Mouse (Mus musculus): ENCODE measurements at regions not wholly inside any gene's neighbourhood (a gene's known extent, or its start where the extent isn't known, plus 50 kb on each side); places are given as distances from the start of the nearest gene placed in this dataset.

GRCm38 (mm10) chr1:88945868-88946267 lies 124.3 kb upstream of the Sh3bp4 start:
- Histone ChIP-seq H3K27me3 (replicated peaks; ENCODE audit: control insufficient read depth, insufficient read depth, low read length) (no peaks in the 10 kb centered on the region), H3K9ac (ENCODE audit: low read length) (no peak overlapping the region), H3K4me2 (ENCODE audit: low read length) (no peak overlapping the region), H3K36me3 (ENCODE audit: control insufficient read depth, insufficient read depth, low read length) (no peaks in the 10 kb centered on the region), H3K4me3 (ENCODE audit: low read depth, low read length) (no peak overlapping the region), H3K9me3 (ENCODE audit: control insufficient read depth, low read length) (peaks cover 8% of the 10 kb centered on the region; the same call in 1 of the 2 replicates), H3K4me1 (replicated peaks; ENCODE audit: control insufficient read depth, insufficient read depth, low read length) (0 out of 2 replicates have a peak, but pooled peaks cover 3% of the 10 kb centered on the region), H3K27ac (ENCODE audit: low read depth) (no peak overlapping the region)
- WGBS = 90% methylated on average over 10 of the region's 10 CpGs
- ATAC-seq (replicated peaks; ENCODE audit: low FRiP score, low TSS enrichment, low read depth) (no peak), DNase-seq (ENCODE audit: low spot score) (no peak)

- Histone ChIP-seq H3K36me3 (ENCODE audit: control insufficient read depth, insufficient read depth, low read length) (no peaks in the 10 kb centered on the region), H3K27me3 (replicated peaks; ENCODE audit: control insufficient read depth, insufficient read depth, low read length) (no peaks in the 10 kb centered on the region), H3K27ac (ENCODE audit: low read depth) (no peak overlapping the region), H3K9ac (ENCODE audit: low read length) (no peak overlapping the region), H3K9me3 (ENCODE audit: control insufficient read depth, low read length) (peaks cover 8% of the 10 kb centered on the region; the same call in 1 of the 2 replicates), H3K4me2 (ENCODE audit: low read length) (no peak overlapping the region), H3K4me3 (ENCODE audit: low read depth, low read length) (no peak overlapping the region), H3K4me1 (replicated peaks; ENCODE audit: control insufficient read depth, insufficient read depth, low read length) (0 out of 2 replicates have a peak, but pooled peaks cover 3% of the 10 kb centered on the region)
- no peak for DNase-seq (ENCODE audit: low spot score)
- no peak for ATAC-seq (replicated peaks; ENCODE audit: low FRiP score, low TSS enrichment, low read depth)
- WGBS = 44% methylated on average over 8 of the region's 8 CpGs
Measured at GRCm38 (mm10) chr1:88946374-88946773, 123.8 kb upstream of the Sh3bp4 start.

GRCm38 (mm10) chr1:88949911-88950310 lies 120.3 kb upstream of the Sh3bp4 start:
- DNase-seq (ENCODE audit: low spot score) (no peak), ATAC-seq (replicated peaks; ENCODE audit: low FRiP score, low TSS enrichment, low read depth) (no peak)
- 74% methylated on average over 1 of the region's 1 CpGs for WGBS
- Histone ChIP-seq H3K9me3 (ENCODE audit: control insufficient read depth, low read length) (peaks cover 8% of the 10 kb centered on the region; the same call in 1 of the 2 replicates), H3K27ac (ENCODE audit: low read depth) (no peak overlapping the region), H3K4me2 (ENCODE audit: low read length) (no peak overlapping the region), H3K27me3 (replicated peaks; ENCODE audit: control insufficient read depth, insufficient read depth, low read length) (no peaks in the 10 kb centered on the region), H3K4me1 (replicated peaks; ENCODE audit: control insufficient read depth, insufficient read depth, low read length) (no peaks in the 10 kb centered on the region), H3K36me3 (ENCODE audit: control insufficient read depth, insufficient read depth, low read length) (no peaks in the 10 kb centered on the region), H3K9ac (ENCODE audit: low read length) (no peak overlapping the region), H3K4me3 (ENCODE audit: low read depth, low read length) (no peak overlapping the region)

- no peaks in the 10 kb centered on the region for H3K4me1 ChIP-seq (replicated peaks; ENCODE audit: control insufficient read depth, insufficient read depth, low read length)
- no peak for DNase-seq (ENCODE audit: low spot score)
- no peak overlapping the region for H3K27ac ChIP-seq (ENCODE audit: low read depth)
- peaks cover 4% of the 10 kb centered on the region; the same call in 1 of the 2 replicates for H3K9me3 ChIP-seq (ENCODE audit: control insufficient read depth, low read length)
- WGBS = 91% methylated on average over 4 of the region's 4 CpGs
- no peak overlapping the region for H3K9ac ChIP-seq (ENCODE audit: low read length)
- H3K4me3 ChIP-seq (ENCODE audit: low read depth, low read length) = no peak overlapping the region
- H3K4me2 ChIP-seq (ENCODE audit: low read length) = no peak overlapping the region
- no peaks in the 10 kb centered on the region for H3K27me3 ChIP-seq (replicated peaks; ENCODE audit: control insufficient read depth, insufficient read depth, low read length)
- no peak for ATAC-seq (replicated peaks; ENCODE audit: low FRiP score, low TSS enrichment, low read depth)
- H3K36me3 ChIP-seq (ENCODE audit: control insufficient read depth, insufficient read depth, low read length) = no peaks in the 10 kb centered on the region
Measured at GRCm38 (mm10) chr1:88953516-88953915, 116.7 kb upstream of the Sh3bp4 start.

DNA sequence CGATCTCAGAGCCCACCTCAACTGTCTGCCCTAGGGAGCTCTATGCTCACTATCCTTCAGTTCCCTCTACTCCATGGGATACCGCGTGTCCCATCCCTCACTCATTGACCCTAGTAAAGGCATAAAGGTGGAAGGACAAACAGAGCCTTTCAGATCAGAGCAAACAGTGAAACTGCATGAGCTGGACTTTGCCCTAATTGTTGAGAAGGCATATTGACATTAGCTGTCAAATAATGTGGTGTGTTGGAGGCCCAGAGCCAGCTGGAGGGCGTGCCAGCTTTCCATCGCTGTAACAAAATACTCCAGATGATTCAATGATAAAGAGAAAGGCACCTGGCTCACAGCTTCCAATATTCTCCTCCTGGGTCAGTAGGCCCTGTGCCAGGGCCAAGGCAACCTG lies 115.4 kb upstream of the Sh3bp4 start:
- Histone ChIP-seq H3K4me1 (replicated peaks; ENCODE audit: control insufficient read depth, insufficient read depth, low read length) (peaks cover 4% of the 10 kb centered on the region; the same call in 1 of the 2 replicates), H3K27me3 (replicated peaks; ENCODE audit: control insufficient read depth, insufficient read depth, low read length) (no peaks in the 10 kb centered on the region), H3K36me3 (ENCODE audit: control insufficient read depth, insufficient read depth, low read length) (no peaks in the 10 kb centered on the region), H3K4me3 (ENCODE audit: low read depth, low read length) (no peak overlapping the region), H3K9ac (ENCODE audit: low read length) (no peak overlapping the region), H3K9me3 (ENCODE audit: control insufficient read depth, low read length) (no peaks in the 10 kb centered on the region), H3K4me2 (ENCODE audit: low read length) (no peak overlapping the region), H3K27ac (ENCODE audit: low read depth) (peak overlapping the region; percentile 65; the same call in 1 of the 2 replicates)
- ATAC-seq (replicated peaks; ENCODE audit: low FRiP score, low TSS enrichment, low read depth) (peak; percentile 81), DNase-seq (ENCODE audit: low spot score) (peak; percentile 58)
- 72% methylated on average over 5 of the region's 5 CpGs for WGBS

DNA sequence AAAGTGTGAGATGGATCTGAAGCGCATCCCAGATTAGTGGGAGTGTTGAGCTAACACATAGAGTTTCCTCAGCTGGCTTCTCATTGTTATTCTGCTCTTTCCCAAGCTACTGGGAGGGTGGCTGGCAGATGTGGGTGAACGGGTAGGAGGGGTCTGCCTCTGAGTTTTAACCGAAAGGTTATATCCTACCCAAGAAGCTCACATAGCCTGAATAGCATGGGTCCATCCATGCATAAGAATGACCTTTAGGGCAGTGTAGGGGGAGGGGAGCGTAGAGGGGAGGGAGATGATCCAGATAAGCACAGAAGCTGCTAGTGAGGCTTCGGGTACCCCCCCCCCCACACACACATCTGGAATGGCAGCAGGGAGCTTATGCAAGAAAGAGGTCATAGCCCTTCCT lies 113.2 kb upstream of the Sh3bp4 start:
- Histone ChIP-seq H3K4me3 (ENCODE audit: low read depth, low read length) (no peak overlapping the region), H3K36me3 (ENCODE audit: control insufficient read depth, insufficient read depth, low read length) (no peaks in the 10 kb centered on the region), H3K27me3 (replicated peaks; ENCODE audit: control insufficient read depth, insufficient read depth, low read length) (no peaks in the 10 kb centered on the region), H3K9ac (ENCODE audit: low read length) (no peak overlapping the region), H3K27ac (ENCODE audit: low read depth) (no peak overlapping the region), H3K4me2 (ENCODE audit: low read length) (no peak overlapping the region), H3K4me1 (replicated peaks; ENCODE audit: control insufficient read depth, insufficient read depth, low read length) (peaks cover 4% of the 10 kb centered on the region; the same call in 1 of the 2 replicates), H3K9me3 (ENCODE audit: control insufficient read depth, low read length) (no peaks in the 10 kb centered on the region)
- WGBS = 80% methylated on average over 5 of the region's 5 CpGs
- ATAC-seq (replicated peaks; ENCODE audit: low FRiP score, low TSS enrichment, low read depth) (no peak), DNase-seq (ENCODE audit: low spot score) (no peak)

DNA sequence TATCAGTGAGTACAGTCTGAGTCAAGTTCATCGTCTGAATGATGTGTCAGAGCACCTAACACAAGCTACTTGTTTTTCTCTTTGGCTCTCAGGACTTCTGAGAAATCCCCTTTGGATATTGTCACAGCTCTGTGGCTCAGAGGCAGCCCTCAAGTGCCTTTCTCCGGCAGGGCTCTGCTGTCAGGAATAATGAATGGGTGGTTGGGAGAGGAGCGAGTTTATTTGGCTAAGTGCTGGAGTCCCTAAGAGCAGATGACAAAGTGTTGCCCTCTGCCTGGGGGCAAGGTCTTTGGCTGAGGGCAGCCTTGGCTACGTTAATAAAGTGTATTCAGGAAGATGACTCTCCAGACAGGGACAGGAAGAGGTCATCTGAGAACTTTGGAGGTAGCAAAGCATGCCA lies 110.5 kb upstream of the Sh3bp4 start:
- H3K9ac ChIP-seq (ENCODE audit: low read length) = no peak overlapping the region
- H3K27ac ChIP-seq (ENCODE audit: low read depth) = no peak overlapping the region
- 16% methylated on average over 4 of the region's 4 CpGs for WGBS

DNA sequence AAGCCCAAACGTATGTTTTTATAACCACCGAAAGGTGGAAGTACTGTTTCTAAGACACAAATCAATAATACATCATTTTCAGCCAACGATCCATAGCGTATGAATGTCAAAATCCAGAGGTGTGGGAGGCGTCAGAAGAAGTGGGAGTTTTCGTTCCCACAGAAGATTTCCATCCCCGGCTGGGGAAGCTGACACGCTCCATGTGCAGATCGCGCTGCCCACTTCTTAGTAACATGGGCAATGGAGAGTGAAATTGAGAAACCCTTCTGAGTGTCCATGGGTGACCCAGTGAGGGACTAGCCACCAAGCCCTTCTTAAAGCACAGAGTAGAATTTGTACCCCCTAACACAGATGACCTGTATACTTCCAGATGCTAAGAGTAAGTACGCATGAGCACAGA lies 110.1 kb upstream of the Sh3bp4 start:
- ATAC-seq (replicated peaks; ENCODE audit: low FRiP score, low TSS enrichment, low read depth) (no peak), DNase-seq (ENCODE audit: low spot score) (no peak)
- Histone ChIP-seq H3K4me3 (ENCODE audit: low read depth, low read length) (no peak overlapping the region), H3K27ac (ENCODE audit: low read depth) (no peak overlapping the region), H3K9ac (ENCODE audit: low read length) (no peak overlapping the region), H3K9me3 (ENCODE audit: control insufficient read depth, low read length) (no peaks in the 10 kb centered on the region), H3K4me2 (ENCODE audit: low read length) (no peak overlapping the region), H3K27me3 (replicated peaks; ENCODE audit: control insufficient read depth, insufficient read depth, low read length) (no peaks in the 10 kb centered on the region), H3K4me1 (replicated peaks; ENCODE audit: control insufficient read depth, insufficient read depth, low read length) (peaks cover 4% of the 10 kb centered on the region; the same call in 1 of the 2 replicates), H3K36me3 (ENCODE audit: control insufficient read depth, insufficient read depth, low read length) (no peaks in the 10 kb centered on the region)
- WGBS = 64% methylated on average over 11 of the region's 11 CpGs

More for the DNA sequence above, 110.5 kb upstream of the Sh3bp4 start:
- H3K9me3 ChIP-seq (ENCODE audit: control insufficient read depth, low read length) = no peaks in the 10 kb centered on the region
- ATAC-seq (replicated peaks; ENCODE audit: low FRiP score, low TSS enrichment, low read depth) (no peak), DNase-seq (ENCODE audit: low spot score) (no peak)
- no peaks in the 10 kb centered on the region for H3K27me3 ChIP-seq (replicated peaks; ENCODE audit: control insufficient read depth, insufficient read depth, low read length)
- H3K4me3 ChIP-seq (ENCODE audit: low read depth, low read length) = no peak overlapping the region
- peaks cover 4% of the 10 kb centered on the region; the same call in 1 of the 2 replicates for H3K4me1 ChIP-seq (replicated peaks; ENCODE audit: control insufficient read depth, insufficient read depth, low read length)
- H3K4me2 ChIP-seq (ENCODE audit: low read length) = no peak overlapping the region
- H3K36me3 ChIP-seq (ENCODE audit: control insufficient read depth, insufficient read depth, low read length) = no peaks in the 10 kb centered on the region

DNA sequence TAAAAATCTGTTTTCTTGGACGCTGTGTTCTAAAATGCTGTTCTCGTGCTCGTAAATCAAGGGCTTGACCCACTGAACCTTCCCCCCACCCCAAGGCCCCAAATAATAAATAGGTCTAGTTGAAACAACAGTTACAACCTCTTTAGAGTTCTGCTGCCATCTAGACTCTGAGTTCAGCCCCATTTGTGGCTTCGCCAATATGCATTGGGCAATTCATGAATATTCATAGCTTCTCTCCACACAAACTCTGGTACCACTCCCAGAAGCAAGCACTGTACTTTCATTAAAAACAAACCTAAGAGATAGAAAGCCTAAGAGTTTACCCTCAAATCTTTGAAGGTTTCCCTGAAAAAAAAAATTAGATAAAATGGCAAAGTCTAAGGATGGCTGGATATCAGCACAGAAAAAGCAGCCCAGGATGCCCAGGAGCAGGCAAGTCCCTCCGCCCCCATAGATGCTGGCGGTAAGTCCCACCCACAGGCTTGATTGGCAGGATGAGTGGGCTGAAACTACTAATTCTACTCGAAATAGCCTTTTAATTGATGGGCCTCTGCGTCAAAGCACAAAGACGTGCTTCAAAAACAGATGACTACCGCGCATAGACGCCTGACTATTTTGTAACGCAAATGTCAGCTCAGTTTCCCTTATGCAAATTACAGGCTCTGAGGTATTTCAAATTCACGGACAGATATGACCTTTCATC lies 106.0 kb upstream of the Sh3bp4 start:
- no peak overlapping the region for H3K27ac ChIP-seq (ENCODE audit: low read depth)
- H3K4me3 ChIP-seq (ENCODE audit: low read depth, low read length) = no peak overlapping the region
- no peaks in the 10 kb centered on the region for H3K9me3 ChIP-seq (ENCODE audit: control insufficient read depth, low read length)
- peaks cover 7% of the 10 kb centered on the region; the same call in 1 of the 2 replicates for H3K4me1 ChIP-seq (replicated peaks; ENCODE audit: control insufficient read depth, insufficient read depth, low read length)
- ATAC-seq (replicated peaks; ENCODE audit: low FRiP score, low TSS enrichment, low read depth) = no peak
- H3K4me2 ChIP-seq (ENCODE audit: low read length) = no peak overlapping the region
- no peak overlapping the region for H3K9ac ChIP-seq (ENCODE audit: low read length)
- H3K36me3 ChIP-seq (ENCODE audit: control insufficient read depth, insufficient read depth, low read length) = no peaks in the 10 kb centered on the region
- 86% methylated on average over 14 of the region's 14 CpGs for WGBS
- DNase-seq (ENCODE audit: low spot score) = no peak
- no peaks in the 10 kb centered on the region for H3K27me3 ChIP-seq (replicated peaks; ENCODE audit: control insufficient read depth, insufficient read depth, low read length)

Measured in intestine, embryonic 14.5 days (tissue).